8 mouse cellular contexts compared by ENCODE assay signal in the genomic region with DNA sequence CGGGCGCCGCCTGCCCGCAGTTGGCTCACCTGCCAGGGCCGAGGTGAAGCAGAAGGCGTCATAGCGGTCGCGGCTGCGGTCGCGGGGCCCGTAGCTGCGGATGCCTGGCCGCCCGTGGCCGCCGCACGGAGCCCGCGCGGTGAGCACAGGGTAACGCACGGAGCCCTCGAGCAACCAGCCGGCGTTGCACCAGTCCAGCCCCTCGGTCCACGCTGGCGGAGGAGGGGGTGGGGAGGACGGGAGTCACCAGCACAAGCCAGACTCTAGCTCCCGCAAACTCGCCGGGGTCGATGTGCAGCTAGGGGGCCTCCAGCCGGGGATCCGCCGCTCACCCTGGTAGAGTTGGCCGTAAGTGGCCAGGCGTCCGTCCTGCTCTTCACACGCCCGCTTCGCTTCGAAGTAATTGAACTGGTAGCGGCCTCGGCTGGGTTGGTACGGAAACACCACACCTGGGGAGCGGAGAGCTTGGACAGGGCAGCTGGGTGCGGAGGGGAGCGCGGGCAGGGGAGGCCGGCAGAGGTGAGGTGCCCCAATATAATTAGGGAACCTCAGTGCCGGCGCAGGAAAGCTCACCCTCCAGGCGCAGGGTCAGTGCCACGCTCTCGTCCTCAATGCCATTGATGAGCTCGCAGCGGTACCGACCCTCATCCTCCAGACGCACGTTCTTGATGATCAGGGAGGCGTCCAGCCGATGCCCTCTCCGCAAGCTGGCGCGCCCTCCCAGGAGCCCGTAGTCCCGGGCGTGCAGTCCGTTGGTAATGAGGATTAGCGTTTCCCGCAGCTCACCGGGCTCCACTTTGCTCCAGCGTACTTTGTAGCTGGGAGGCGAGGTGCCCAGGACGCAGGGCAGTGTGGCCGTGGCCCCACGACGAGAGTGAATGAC. TPM values are rescaled to one million over a fixed set of nuclear protein-coding genes. Genes with fewer than 3 reads are reported as not detected.
DNase-seq lines count a peak whose midpoint lies in the region; ATAC-seq and TF ChIP-seq lines count a peak whose summit lies in the region.

No protein-coding gene starts in this region.

- TF ChIP-seq POLR2A in spleen, adult 2 months (IDR thresholded peaks at IDR 0.05; ENCODE audit: low read depth, low read length): no peak

- H3K4me3 ChIP-seq in spleen, adult 2 months (ENCODE audit: extremely low read depth, insufficient read depth, insufficient read length): peak overlapping the region; percentile 61
- H3K4me3 ChIP-seq in hindbrain, embryonic 13.5 days: peak overlapping the region; percentile 60

- H3K27me3 ChIP-seq in spleen, adult 2 months (ENCODE audit: control insufficient read depth, insufficient read depth, low read length): peaks cover 24% of the 10 kb centered on the region
- H3K27me3 ChIP-seq in hindbrain, embryonic 13.5 days: peaks cover 81% of the 10 kb centered on the region

- H3K4me2 ChIP-seq in hindbrain, embryonic 13.5 days: peak overlapping the region; percentile 92

- peak; percentile 31; the same call in 1 of the 2 replicates for ATAC-seq in frontal cortex, adult (ENCODE audit: low TSS enrichment)
- ATAC-seq in hindbrain, embryonic 13.5 days (ENCODE audit: low FRiP score): peak; percentile 80
- no peak for ATAC-seq in monocyte, adult 5-6 weeks (replicated peaks; ENCODE audit: insufficient number of reproducible peaks, low FRiP score, low TSS enrichment, poor library complexity, severe bottlenecking)

- no peak overlapping the region for H3K27ac ChIP-seq in spleen, adult 2 months (ENCODE audit: insufficient read depth, low read length)
- H3K27ac ChIP-seq in hindbrain, embryonic 13.5 days: no peak overlapping the region

- TF ChIP-seq CTCF in spleen, adult 2 months (IDR thresholded peaks at IDR 0.05; ENCODE audit: extremely low read depth, insufficient read depth, insufficient read length, insufficient replicate concordance): no peak

- no peak for DNase-seq in frontal cortex, postnatal 36 days (ENCODE audit: low spot score in 2 of 2)
- DNase-seq in spleen, adult 2 months (ENCODE audit: low read depth in 1 of 2, low spot score in 2 of 2): no peak
- no peak for DNase-seq in spleen, postnatal 14 days (ENCODE audit: low spot score in 2 of 2)
- peak; percentile 49 for DNase-seq in mesoderm, embryonic 11.5 days (ENCODE audit: low read depth, low spot score)
- no peak for DNase-seq in urinary bladder, adult 2 months (ENCODE audit: low spot score)

- no peaks in the 10 kb centered on the region for H3K36me3 ChIP-seq in spleen, adult 2 months (ENCODE audit: control insufficient read depth, insufficient read depth, low read length)
- H3K36me3 ChIP-seq in hindbrain, embryonic 13.5 days: no peaks in the 10 kb centered on the region

- WGBS in spleen, adult 2 months: 3% methylated on average over 81 of the region's 81 CpGs
- WGBS in hindbrain, embryonic 13.5 days: under 1% methylated on average over 76 of the region's 81 CpGs

- H3K9me3 ChIP-seq in hindbrain, embryonic 13.5 days: no peaks in the 10 kb centered on the region

- H3K9ac ChIP-seq in hindbrain, embryonic 13.5 days: peak overlapping the region; percentile 72

- H3K4me1 ChIP-seq in spleen, adult 2 months (ENCODE audit: control insufficient read depth, insufficient read depth, insufficient read length): peaks cover 16% of the 10 kb centered on the region
- H3K4me1 ChIP-seq in hindbrain, embryonic 13.5 days (replicated peaks): peaks cover 22% of the 10 kb centered on the region

RNA-seq across cellular contexts. Expression of a gene that starts 4.0 kb away (rescaled TPM):
- not detected in 2 replicates for polyA plus RNA-seq in spleen, adult 2 months (2012; rRNA removed)
- 0.47 and 0.56 TPM in 2 replicates for polyA plus RNA-seq in hindbrain, embryonic 13.5 days (2015; fragmentation: Nextera tagmentation; extraction: Ambion mirVana)
- not detected in 3 replicates for total RNA-seq in monocyte, adult 5-6 weeks (2017)
- polyA plus RNA-seq in urinary bladder, adult 2 months (2012; rRNA removed): 0.06 TPM in 1 of 2 replicates, not detected in the other

RNA-seq across cellular contexts. Expression of a gene that starts 19.5 kb away (rescaled TPM):
- 5.0 and 5.2 TPM in 2 replicates for polyA plus RNA-seq in spleen, adult 2 months (2012; rRNA removed)
- 27.4 and 30.6 TPM in 2 replicates for polyA plus RNA-seq in hindbrain, embryonic 13.5 days (2015; fragmentation: Nextera tagmentation; extraction: Ambion mirVana)
- total RNA-seq in monocyte, adult 5-6 weeks (2017): 3.8 to 10.5 TPM (median 4.8 TPM) in 3 replicates
- 5.6 and 9.7 TPM in 2 replicates for polyA plus RNA-seq in urinary bladder, adult 2 months (2012; rRNA removed)

RNA-seq across cellular contexts. Expression of a gene that starts 23.4 kb away (rescaled TPM):
- 0.11 TPM in 1 of 2 replicates, not detected in the other for polyA plus RNA-seq in spleen, adult 2 months (2012; rRNA removed)
- 35.8 and 39.8 TPM in 2 replicates for polyA plus RNA-seq in hindbrain, embryonic 13.5 days (2015; fragmentation: Nextera tagmentation; extraction: Ambion mirVana)
- total RNA-seq in monocyte, adult 5-6 weeks (2017): not detected in 3 replicates
- polyA plus RNA-seq in urinary bladder, adult 2 months (2012; rRNA removed): 0.15 and 0.28 TPM in 2 replicates

RNA-seq across cellular contexts. Expression of a gene that starts 34.9 kb away (rescaled TPM):
- polyA plus RNA-seq in spleen, adult 2 months (2012; rRNA removed): 30.0 and 32.1 TPM in 2 replicates
- polyA plus RNA-seq in hindbrain, embryonic 13.5 days (2015; fragmentation: Nextera tagmentation; extraction: Ambion mirVana): 151 and 163 TPM in 2 replicates
- 15.7 to 28.8 TPM (median 19.1 TPM) in 3 replicates for total RNA-seq in monocyte, adult 5-6 weeks (2017)
- 90.2 and 91.1 TPM in 2 replicates for polyA plus RNA-seq in urinary bladder, adult 2 months (2012; rRNA removed)

RNA-seq across cellular contexts. Expression of a gene that starts 52.6 kb away (rescaled TPM):
- 1.2 and 1.7 TPM in 2 replicates for polyA plus RNA-seq in spleen, adult 2 months (2012; rRNA removed)
- polyA plus RNA-seq in hindbrain, embryonic 13.5 days (2015; fragmentation: Nextera tagmentation; extraction: Ambion mirVana): 49.5 and 55.3 TPM in 2 replicates
- 0.58 to 2.0 TPM (median 1.6 TPM) in 3 replicates for total RNA-seq in monocyte, adult 5-6 weeks (2017)
- polyA plus RNA-seq in urinary bladder, adult 2 months (2012; rRNA removed): 3.7 and 5.3 TPM in 2 replicates

Comparison
In these comparisons a context has a peak if more than half of its experiments do, and no peak if none do; other contexts are left out.
1. RNA of a gene that starts 23.4 kb away (polyA plus RNA-seq): 35.8 to 39.8 TPM in hindbrain, embryonic 13.5 days; 0.15 to 0.28 TPM in urinary bladder, adult 2 months and 0.11 TPM in spleen, adult 2 months; every median in the first group is over 10 times any median in the second.